Mouse (Mus musculus) ovary, postnatal 36 days (tissue): ENCODE measurements around the gene Cfap73.

Experiments
- DNase-seq: peaks from one replicate; pipeline ENCODE4 v3.0.0; 2022; ENCODE audit warnings: low spot score, mixed read lengths

The Cfap73 gene

DNA sequence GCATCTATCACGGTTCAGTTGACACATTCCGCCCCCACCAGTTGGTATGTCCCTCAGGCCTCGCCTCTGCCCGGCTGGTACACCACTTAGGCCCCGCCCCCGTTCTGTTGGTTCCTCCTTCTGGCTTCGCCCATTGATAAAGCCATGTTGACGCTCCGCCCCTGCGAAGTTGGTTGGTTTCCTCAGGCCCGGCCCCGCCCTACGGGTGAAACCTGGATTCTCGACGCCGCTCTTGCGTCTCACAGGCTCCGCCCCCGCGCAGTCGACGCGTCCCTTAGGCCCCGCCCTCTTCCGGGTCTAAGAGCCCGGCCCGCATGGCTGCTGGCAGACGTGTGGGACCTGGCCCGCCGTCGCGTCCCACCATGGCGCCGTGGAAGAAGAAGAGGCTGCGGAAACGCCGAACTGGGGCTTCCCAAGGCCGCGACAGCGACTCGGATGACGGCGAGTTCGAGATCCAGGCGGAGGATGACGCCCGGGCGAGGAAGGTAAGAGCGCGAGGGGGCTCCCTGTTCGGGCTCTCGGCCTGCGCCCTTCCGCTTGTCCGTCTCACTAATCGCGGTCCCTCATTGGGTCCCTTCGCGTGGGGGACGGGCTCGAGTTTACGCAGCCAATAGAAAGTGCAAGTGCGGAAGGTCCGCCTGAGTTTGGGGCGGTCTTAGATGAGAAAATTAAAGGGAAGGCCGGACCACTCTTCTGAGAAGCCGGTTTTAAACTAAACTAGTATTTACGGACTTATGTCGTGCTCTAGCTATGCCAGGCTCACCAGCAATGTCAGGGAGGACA lies 21.0 kb downstream of the Cfap73 start:
- DNase-seq: peak; percentile 100

- peak; percentile 96 for DNase-seq
Observed at GRCm38 (mm10) chr5:120612442-120612821, 21.6 kb downstream of the Cfap73 start, which contains the start of the genes Rita1 and Ddx54. Rita1 (minus strand) TSS chr5:120612589. Ddx54 (plus strand) TSS chr5:120612739.

DNA sequence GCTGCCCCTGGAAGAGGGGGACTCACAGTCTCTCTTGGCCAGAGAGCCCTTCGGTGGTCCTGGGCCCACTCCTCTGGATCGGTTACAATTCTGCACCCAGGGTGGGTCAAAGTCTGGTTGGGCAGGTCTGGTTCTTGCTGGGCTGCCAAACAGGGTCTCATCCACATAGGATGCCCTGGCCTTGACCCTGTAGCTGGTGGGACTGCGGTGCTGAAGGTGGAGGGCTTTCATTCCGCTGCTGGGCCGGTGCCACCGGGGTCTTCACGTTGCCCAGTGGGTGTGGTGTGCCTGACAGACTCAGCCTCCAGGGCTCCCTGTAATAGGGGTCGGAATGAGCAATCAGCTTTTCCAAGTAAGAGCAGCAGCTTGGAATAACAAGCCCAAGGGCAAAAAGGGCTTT lies 22.6 kb downstream of the Cfap73 start:
- no peak for DNase-seq

DNA sequence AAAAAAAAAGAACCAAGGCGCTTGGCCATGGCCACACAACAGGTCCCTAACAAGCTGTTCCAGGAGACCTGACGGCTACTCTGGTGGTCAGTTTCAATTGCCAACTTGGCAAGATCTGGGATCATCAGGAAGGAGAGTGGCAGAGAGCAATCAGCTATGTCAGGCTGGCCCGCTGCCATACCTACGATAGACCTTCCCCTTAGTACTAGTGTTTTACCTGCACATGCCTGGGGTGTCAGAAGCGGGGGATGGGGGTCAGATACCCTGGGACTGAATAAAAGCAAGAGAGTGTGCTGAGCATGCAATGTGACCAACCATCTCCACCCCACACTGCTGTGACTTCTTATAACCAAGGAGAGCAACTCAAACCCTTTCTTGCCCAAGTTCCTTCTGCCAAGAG lies 23.1 kb downstream of the Cfap73 start:
- DNase-seq: no peak

GRCm38 (mm10) chr5:120609246-120609775 lies 24.7 kb downstream of the Cfap73 start:
- DNase-seq: no peak

- DNase-seq: no peak
Observed at GRCm38 (mm10) chr5:120607335-120607734, 26.7 kb downstream of the Cfap73 start.

DNA sequence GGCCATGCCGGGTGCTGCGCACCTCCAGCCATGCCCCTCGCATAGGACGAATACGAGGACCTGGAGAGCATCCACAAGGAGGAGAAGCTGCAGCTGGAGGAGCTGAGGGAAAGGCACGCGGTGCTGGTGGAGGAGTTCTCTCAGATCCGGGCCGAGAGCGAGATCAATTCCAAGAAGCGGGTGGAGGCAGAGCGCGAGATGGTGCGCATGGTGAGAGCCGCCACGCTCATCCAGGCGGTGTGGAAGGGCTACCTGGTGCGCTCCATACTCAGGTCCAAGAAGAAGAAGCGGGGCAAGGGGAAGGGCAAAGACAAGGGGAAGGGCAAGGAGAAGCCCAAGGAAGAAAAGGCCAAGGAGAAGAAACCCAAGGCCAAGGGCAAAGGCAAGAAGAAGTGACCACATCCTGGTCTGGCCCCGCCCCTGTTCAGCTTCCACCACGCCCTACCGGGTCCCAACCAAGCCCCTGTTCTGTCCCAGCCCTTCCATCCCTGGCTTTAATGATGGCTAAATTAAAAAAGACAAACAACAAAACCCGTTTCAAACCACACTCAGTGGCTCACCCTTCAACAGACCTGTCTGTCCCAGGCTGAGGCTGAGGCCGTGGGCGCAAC lies 27.3 kb downstream of the Cfap73 start:
- no peak for DNase-seq

DNA sequence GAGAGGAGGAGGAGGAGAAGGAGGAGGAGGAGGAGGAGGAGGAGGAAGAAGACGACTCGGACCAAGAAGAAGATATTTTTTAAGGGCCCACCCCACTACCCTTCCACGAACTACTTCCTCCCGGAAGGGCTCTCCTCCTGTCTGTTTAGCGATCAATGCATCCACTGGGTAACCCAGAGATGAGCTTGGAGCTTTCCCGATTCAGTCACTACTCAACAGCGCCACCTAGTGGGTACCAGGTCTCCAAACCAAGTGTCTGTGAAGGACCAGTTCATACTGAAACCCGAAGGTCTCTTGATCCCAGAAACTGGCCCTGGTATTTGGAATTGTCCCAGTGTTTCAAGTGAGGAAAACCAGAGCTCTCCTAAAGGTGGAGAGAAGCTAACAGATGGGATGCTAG lies 28.3 kb downstream of the Cfap73 start:
- DNase-seq: peak; percentile 80

GRCm38 (mm10) chr5:120605241-120605661 lies 28.8 kb downstream of the Cfap73 start:
- no peak for DNase-seq

- peak; percentile 75 for DNase-seq
Observed at GRCm38 (mm10) chr5:120604839-120605238, 29.2 kb downstream of the Cfap73 start.

DNA sequence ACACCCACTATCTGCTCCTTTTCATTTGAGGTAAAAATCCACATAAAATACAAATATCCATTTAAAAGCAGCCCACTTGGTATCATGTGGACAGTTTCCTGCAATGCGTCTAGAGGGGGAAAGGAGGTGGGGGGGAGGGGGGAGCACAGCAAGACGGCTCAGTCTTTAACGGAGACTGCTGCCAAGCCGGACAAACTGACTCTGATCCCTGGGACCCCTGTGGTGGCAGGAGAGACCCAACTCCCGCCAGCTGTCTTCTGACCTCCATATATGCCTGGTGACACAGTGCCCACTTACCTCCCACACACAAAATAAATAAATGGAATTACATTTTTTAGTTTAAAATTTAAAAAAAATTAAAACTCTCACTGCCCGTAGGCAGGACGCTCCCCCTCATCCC lies 30.5 kb downstream of the Cfap73 start:
- no peak for DNase-seq

- DNase-seq: no peak
Observed at GRCm38 (mm10) chr5:120602210-120602609, 31.8 kb downstream of the Cfap73 start.

DNA sequence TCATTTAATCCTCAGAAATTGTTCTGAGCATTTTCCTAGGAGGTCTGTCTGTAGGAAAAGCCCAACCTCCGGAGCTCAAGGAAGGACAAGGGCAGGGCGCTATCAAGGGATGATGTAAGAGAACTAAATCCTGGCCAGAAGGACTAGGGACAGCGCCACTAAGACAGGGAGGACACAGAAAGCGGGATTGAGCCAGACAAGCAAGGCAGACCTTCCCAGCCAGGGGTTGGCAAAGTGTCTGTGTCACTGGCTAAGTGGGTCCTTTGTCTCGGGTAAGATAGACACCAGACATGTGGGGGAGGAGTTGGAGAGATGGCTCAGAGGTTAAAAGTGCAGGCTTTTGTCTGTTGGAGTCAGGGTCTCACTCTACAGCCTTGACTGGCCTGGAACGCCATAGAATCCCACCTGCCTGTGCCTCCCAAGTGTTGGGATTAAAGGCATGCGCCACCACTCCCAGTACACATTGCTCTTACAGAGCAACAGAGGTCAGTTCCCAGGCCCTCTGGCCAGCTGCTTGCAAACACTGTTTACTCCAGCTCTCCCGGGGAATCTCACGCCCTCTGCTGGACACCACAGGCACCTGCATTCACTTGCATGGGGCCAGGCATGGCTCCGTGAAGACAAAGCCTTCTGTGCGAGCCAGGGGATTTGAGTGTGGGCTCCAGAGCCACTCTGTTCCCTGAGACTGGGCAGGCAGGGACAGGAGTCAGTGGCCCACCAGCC lies 32.9 kb downstream of the Cfap73 start:
- no peak for DNase-seq

GRCm38 (mm10) chr5:120599625-120600024 lies 34.4 kb downstream of the Cfap73 start:
- no peak for DNase-seq

- no peak for DNase-seq
Observed at GRCm38 (mm10) chr5:120594485-120594884, 39.5 kb downstream of the Cfap73 start.

DNA sequence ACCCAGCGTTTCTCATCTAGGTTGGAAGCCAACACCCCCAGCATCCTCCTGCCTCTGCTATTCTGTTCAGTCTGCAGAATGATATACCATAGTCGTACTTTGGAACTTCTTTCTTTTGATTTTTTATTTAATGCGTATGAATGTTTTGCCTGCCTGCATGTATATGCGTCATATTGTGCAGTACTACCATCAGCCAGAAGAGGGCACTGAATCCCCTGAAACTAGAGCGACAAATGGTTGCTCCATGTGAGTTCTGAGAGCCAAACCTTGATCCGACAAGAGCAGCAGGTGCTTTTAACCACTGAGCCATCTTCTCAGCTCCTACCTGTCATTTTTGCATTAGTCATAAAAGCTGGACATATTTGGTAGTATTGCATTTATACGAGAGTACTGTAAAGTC lies 41.9 kb downstream of the Cfap73 start:
- no peak for DNase-seq

DNA sequence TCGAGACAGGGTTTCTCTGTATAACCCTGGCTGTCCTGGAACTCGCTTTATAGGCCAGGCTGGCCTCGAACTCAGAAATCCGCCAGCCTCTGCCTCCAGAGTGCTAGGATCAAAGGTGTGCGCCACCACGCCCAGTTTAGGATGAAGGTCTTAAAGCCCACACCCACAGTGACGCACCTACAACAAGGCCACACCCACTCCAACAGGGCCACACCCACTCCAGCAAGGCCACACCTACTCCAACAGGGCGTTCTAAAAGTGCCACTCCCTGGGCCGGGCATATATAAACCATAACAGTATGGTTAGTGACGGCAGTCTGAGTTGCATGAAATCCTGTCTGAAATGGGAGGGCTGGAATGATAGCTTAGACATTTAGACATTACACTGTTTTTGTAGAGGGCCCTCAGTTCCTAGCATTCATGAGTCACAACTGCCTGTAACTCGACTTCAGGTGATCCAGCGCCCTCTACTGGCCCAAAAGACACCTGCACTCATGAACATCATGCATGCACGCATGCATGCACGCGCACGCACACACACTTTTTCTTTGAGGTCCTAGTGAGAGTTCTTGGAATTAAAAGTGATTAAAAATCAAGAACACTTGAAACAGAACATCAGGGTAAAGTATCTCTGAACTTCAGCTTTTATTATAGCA lies 43.6 kb downstream of the Cfap73 start:
- DNase-seq: no peak

GRCm38 (mm10) chr5:120588569-120589094 lies 45.4 kb downstream of the Cfap73 start, which contains the start of the genes Tpcn1 and Iqcd:
Tpcn1 (minus strand) TSS chr5:120588673.
Iqcd (plus strand) TSS chr5:120589016.
- peak; percentile 99 for DNase-seq

- DNase-seq: no peak
Observed at GRCm38 (mm10) chr5:120587940-120588568, 46.0 kb downstream of the Cfap73 start.

DNA sequence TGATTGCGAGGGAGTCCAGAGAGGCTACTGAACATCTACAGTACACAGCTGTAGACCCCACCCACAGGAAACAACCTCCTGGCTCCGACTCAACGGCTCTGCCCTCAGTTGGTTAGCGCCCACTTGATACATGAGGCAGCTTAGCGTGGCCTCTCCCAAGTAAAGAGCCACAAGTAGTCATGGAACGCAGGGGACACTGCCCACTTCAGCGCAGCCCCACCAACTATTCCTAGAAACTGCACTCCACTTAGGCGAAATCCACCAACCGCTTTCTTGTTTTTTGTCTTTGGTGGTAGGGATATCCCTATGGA lies 46.5 kb downstream of the Cfap73 start:
- no peak for DNase-seq
